Mouse (Mus musculus): ENCODE data around the gene Zcchc24.

The Zcchc24 gene

GRCm38 (mm10) chr14:25666668-25667376 lies 102.0 kb downstream of the Zcchc24 start:
- no peak for DNase-seq (ENCODE audit: low read depth)

GRCm38 (mm10) chr14:25665314-25665970 lies 103.4 kb downstream of the Zcchc24 start:
- DNase-seq (ENCODE audit: low read depth): no peak

GRCm38 (mm10) chr14:25664310-25664695 lies 104.5 kb downstream of the Zcchc24 start:
- no peak for DNase-seq (ENCODE audit: low read depth)

- DNase-seq (ENCODE audit: low read depth): no peak
These were observed 105.1 kb downstream of the Zcchc24 start for GRCm38 (mm10) chr14:25663649-25664309.

All from c-Kit-positive CD71-positive TER-119-negative erythroid progenitor cells, embryonic 14.5 days (primary cell).